Mouse (Mus musculus): ENCODE measurements around the gene Mdfi. TPM values are rescaled to one million over a fixed set of nuclear protein-coding genes. Genes with fewer than 3 reads are reported as not detected.

Gene Mdfi
- polyA plus RNA-seq, 1 experiment from 2014 or later: 11.2 TPM

- H3K27me3 ChIP-seq (ENCODE audit: control insufficient read depth, insufficient read depth, low read length): no peaks in the 10 kb centered on the region
- ATAC-seq (ENCODE audit: insufficient read depth, low FRiP score): no peak
- H3K9ac ChIP-seq (ENCODE audit: low read length): no peak overlapping the region
- H3K4me3 ChIP-seq (replicated peaks; ENCODE audit: low read length): no peak overlapping the region
- H3K4me2 ChIP-seq (ENCODE audit: low read depth, low read length): no peak overlapping the region
- 76% methylated on average over 6 of the region's 6 CpGs for WGBS
- no peak overlapping the region for H3K27ac ChIP-seq (ENCODE audit: low read length)
- H3K36me3 ChIP-seq (ENCODE audit: control insufficient read depth, insufficient read depth, low read length): no peaks in the 10 kb centered on the region
- H3K9me3 ChIP-seq (replicated peaks; ENCODE audit: control insufficient read depth, low read length): no peaks in the 10 kb centered on the region
- H3K4me1 ChIP-seq (ENCODE audit: control insufficient read depth, insufficient read depth, low read length): 0 out of 2 replicates have a peak, but pooled peaks cover 4% of the 10 kb centered on the region
Measured at GRCm38 (mm10) chr17:47784411-47784810, 50.1 kb downstream of the Mdfi start.

DNA sequence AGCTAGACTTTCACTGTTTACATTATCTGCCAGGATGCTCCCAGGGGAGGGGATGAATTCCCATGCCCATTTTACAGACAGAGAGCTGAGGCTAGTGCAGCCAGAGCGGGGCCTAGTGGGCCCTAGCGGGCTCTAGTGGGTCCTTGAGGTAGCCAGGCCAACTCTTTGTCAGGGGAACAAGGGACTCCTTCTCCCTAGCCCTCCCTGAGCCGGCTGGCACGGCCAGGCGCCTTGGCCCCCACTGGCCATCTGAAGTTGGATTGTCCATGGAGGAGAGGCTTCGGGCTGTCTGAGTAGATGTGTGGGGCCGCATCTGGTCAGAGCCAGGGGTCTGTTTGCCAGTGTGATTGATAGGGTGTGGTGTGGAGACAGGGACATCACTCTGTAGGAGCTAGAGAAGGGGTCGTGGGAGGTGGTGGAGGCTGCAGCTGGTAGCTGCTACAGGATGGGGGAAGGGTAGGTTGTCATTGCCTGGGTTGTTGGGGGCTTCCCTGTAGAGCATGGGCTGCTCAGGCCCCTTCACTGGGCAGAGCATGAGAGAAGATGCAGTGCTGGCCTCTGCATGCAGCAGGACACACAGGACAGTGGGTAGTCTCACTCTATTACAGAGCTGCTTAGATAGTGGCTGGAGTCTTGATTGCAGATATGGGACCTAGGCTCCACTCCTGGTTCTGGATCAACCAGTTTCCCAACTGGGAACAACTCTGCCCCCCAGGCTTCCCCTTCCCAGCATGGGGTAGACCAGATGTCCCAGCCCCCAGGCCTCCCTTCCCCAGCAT lies 50.9 kb downstream of the Mdfi start:
- Histone ChIP-seq H3K4me2 (ENCODE audit: low read depth, low read length) (no peak overlapping the region), H3K27me3 (ENCODE audit: control insufficient read depth, insufficient read depth, low read length) (no peaks in the 10 kb centered on the region), H3K36me3 (ENCODE audit: control insufficient read depth, insufficient read depth, low read length) (no peaks in the 10 kb centered on the region), H3K4me1 (ENCODE audit: control insufficient read depth, insufficient read depth, low read length) (0 out of 2 replicates have a peak, but pooled peaks cover 4% of the 10 kb centered on the region), H3K9ac (ENCODE audit: low read length) (no peak overlapping the region), H3K4me3 (replicated peaks; ENCODE audit: low read length) (no peak overlapping the region), H3K9me3 (replicated peaks; ENCODE audit: control insufficient read depth, low read length) (no peaks in the 10 kb centered on the region), H3K27ac (ENCODE audit: low read length) (no peak overlapping the region)
- 68% methylated on average over 8 of the region's 8 CpGs for WGBS
- no peak for ATAC-seq (ENCODE audit: insufficient read depth, low FRiP score)

DNA sequence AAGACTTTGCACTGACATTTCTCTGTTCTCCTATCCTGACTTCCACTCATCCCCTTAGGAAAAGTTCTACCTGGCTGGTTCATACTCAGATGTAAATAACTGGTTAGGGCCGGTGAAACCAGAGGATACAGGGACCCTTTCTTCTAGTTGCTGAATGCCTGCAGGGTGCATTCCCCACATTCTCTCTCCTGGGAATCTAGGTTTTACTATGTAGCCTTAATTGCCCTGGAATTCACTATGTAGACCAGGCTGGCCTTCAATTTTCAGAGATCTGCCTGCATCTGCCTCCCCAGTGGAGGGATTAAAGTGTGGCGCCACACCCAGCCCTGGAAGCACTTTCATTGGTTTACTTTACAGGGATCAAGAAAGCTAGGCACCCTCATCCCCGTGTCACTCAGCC lies 52.0 kb downstream of the Mdfi start:
- no peak for ATAC-seq (ENCODE audit: insufficient read depth, low FRiP score)
- Histone ChIP-seq H3K4me1 (ENCODE audit: control insufficient read depth, insufficient read depth, low read length) (no peaks in the 10 kb centered on the region), H3K9me3 (replicated peaks; ENCODE audit: control insufficient read depth, low read length) (no peaks in the 10 kb centered on the region), H3K27me3 (ENCODE audit: control insufficient read depth, insufficient read depth, low read length) (no peaks in the 10 kb centered on the region), H3K36me3 (ENCODE audit: control insufficient read depth, insufficient read depth, low read length) (no peaks in the 10 kb centered on the region), H3K4me2 (ENCODE audit: low read depth, low read length) (no peak overlapping the region), H3K9ac (ENCODE audit: low read length) (no peak overlapping the region), H3K27ac (ENCODE audit: low read length) (no peak overlapping the region), H3K4me3 (replicated peaks; ENCODE audit: low read length) (no peak overlapping the region)
- WGBS: 80% methylated on average over 3 of the region's 3 CpGs

- Histone ChIP-seq H3K9me3 (replicated peaks; ENCODE audit: control insufficient read depth, low read length) (no peaks in the 10 kb centered on the region), H3K4me3 (replicated peaks; ENCODE audit: low read length) (no peak overlapping the region), H3K27me3 (ENCODE audit: control insufficient read depth, insufficient read depth, low read length) (no peaks in the 10 kb centered on the region), H3K9ac (ENCODE audit: low read length) (no peak overlapping the region), H3K4me2 (ENCODE audit: low read depth, low read length) (no peak overlapping the region), H3K4me1 (ENCODE audit: control insufficient read depth, insufficient read depth, low read length) (no peaks in the 10 kb centered on the region), H3K27ac (ENCODE audit: low read length) (no peak overlapping the region), H3K36me3 (ENCODE audit: control insufficient read depth, insufficient read depth, low read length) (no peaks in the 10 kb centered on the region)
- 84% methylated on average over 10 of the region's 10 CpGs for WGBS
- no peak for ATAC-seq (ENCODE audit: insufficient read depth, low FRiP score)
Measured at GRCm38 (mm10) chr17:47780470-47780869, 54.0 kb downstream of the Mdfi start.

- Histone ChIP-seq H3K4me3 (replicated peaks; ENCODE audit: low read length) (no peak overlapping the region), H3K36me3 (ENCODE audit: control insufficient read depth, insufficient read depth, low read length) (no peaks in the 10 kb centered on the region), H3K27me3 (ENCODE audit: control insufficient read depth, insufficient read depth, low read length) (no peaks in the 10 kb centered on the region), H3K27ac (ENCODE audit: low read length) (no peak overlapping the region), H3K9ac (ENCODE audit: low read length) (no peak overlapping the region), H3K4me2 (ENCODE audit: low read depth, low read length) (no peak overlapping the region), H3K9me3 (replicated peaks; ENCODE audit: control insufficient read depth, low read length) (peaks cover 9% of the 10 kb centered on the region), H3K4me1 (ENCODE audit: control insufficient read depth, insufficient read depth, low read length) (no peaks in the 10 kb centered on the region)
- 64% methylated on average over 2 of the region's 2 CpGs for WGBS
- ATAC-seq (ENCODE audit: insufficient read depth, low FRiP score): no peak
Measured at GRCm38 (mm10) chr17:47777141-47777540, 57.4 kb downstream of the Mdfi start.

- no peak overlapping the region for H3K27ac ChIP-seq (ENCODE audit: low read length)
- ATAC-seq (ENCODE audit: insufficient read depth, low FRiP score): no peak
Measured at GRCm38 (mm10) chr17:47773604-47774003, 60.9 kb downstream of the Mdfi start.

GRCm38 (mm10) chr17:47769389-47770299 lies 64.8 kb downstream of the Mdfi start:
- H3K27me3 ChIP-seq (ENCODE audit: control insufficient read depth, insufficient read depth, low read length): peaks cover 3% of the 10 kb centered on the region; the same call in 1 of the 2 replicates
- H3K9ac ChIP-seq (ENCODE audit: low read length): no peak overlapping the region
- no peak overlapping the region for H3K4me2 ChIP-seq (ENCODE audit: low read depth, low read length)
- no peak overlapping the region for H3K27ac ChIP-seq (ENCODE audit: low read length)
- 78% methylated on average over 11 of the region's 11 CpGs for WGBS
- H3K4me3 ChIP-seq (replicated peaks; ENCODE audit: low read length): no peak overlapping the region
- H3K36me3 ChIP-seq (ENCODE audit: control insufficient read depth, insufficient read depth, low read length): no peaks in the 10 kb centered on the region
- no peaks in the 10 kb centered on the region for H3K4me1 ChIP-seq (ENCODE audit: control insufficient read depth, insufficient read depth, low read length)
- no peak for ATAC-seq (ENCODE audit: insufficient read depth, low FRiP score)
- H3K9me3 ChIP-seq (replicated peaks; ENCODE audit: control insufficient read depth, low read length): peaks cover 15% of the 10 kb centered on the region

More at GRCm38 (mm10) chr17:47773604-47774003, 60.9 kb downstream of the Mdfi start:
- no peak overlapping the region for H3K4me3 ChIP-seq (replicated peaks; ENCODE audit: low read length)
- H3K36me3 ChIP-seq (ENCODE audit: control insufficient read depth, insufficient read depth, low read length): no peaks in the 10 kb centered on the region
- H3K4me1 ChIP-seq (ENCODE audit: control insufficient read depth, insufficient read depth, low read length): no peaks in the 10 kb centered on the region
- WGBS: 60% methylated on average over 6 of the region's 6 CpGs
- H3K27me3 ChIP-seq (ENCODE audit: control insufficient read depth, insufficient read depth, low read length): peaks cover 1% of the 10 kb centered on the region; the same call in 1 of the 2 replicates
- H3K9me3 ChIP-seq (replicated peaks; ENCODE audit: control insufficient read depth, low read length): peaks cover 15% of the 10 kb centered on the region
- no peak overlapping the region for H3K4me2 ChIP-seq (ENCODE audit: low read depth, low read length)
- no peak overlapping the region for H3K9ac ChIP-seq (ENCODE audit: low read length)

DNA sequence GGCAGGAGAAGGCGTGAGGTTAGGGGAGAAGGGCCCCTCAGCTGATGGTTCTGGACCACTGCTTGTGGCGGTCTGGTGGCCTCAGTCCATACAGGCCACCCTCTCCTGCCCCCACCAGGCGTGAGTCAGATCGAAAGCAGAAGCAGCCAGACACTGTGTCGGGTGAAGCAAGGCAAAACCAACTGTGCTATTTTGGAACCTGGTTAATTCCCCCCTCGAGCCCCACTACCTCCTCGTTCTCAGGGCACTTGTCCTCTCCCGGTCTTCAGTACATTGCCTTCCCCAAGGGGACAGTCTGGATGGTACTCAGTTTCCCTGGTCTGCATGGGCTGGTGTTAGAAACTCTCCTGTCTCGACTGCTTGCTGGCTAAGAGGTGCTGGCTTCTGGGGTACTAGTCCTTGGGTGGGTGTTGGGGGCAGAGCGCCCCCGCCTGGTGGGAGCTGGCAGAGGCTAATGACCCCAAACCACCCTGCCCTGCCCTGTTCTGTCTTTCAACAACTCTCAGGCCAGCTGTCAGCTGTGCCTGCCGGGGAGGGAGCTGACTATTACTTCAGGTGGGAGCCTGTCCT lies 65.7 kb downstream of the Mdfi start:
- H3K4me1 ChIP-seq (ENCODE audit: control insufficient read depth, insufficient read depth, low read length): no peaks in the 10 kb centered on the region
- no peak overlapping the region for H3K27ac ChIP-seq (ENCODE audit: low read length)
- peaks cover 3% of the 10 kb centered on the region; the same call in 1 of the 2 replicates for H3K27me3 ChIP-seq (ENCODE audit: control insufficient read depth, insufficient read depth, low read length)
- H3K36me3 ChIP-seq (ENCODE audit: control insufficient read depth, insufficient read depth, low read length): no peaks in the 10 kb centered on the region
- peaks cover 15% of the 10 kb centered on the region for H3K9me3 ChIP-seq (replicated peaks; ENCODE audit: control insufficient read depth, low read length)
- WGBS: 48% methylated on average over 12 of the region's 12 CpGs
- no peak overlapping the region for H3K4me3 ChIP-seq (replicated peaks; ENCODE audit: low read length)
- no peak overlapping the region for H3K9ac ChIP-seq (ENCODE audit: low read length)
- no peak overlapping the region for H3K4me2 ChIP-seq (ENCODE audit: low read depth, low read length)
- ATAC-seq (ENCODE audit: insufficient read depth, low FRiP score): peak; percentile 23; the same call in 1 of the 2 replicates
